Mouse (Mus musculus) B cell, adult 67 days (primary cell): Measurements from ENCODE around the gene Timm17b. TPM values are rescaled to one million over a fixed set of nuclear protein-coding genes. Genes with fewer than 3 reads are reported as not detected.

Source experiments
- total RNA-seq, 2 experiments: library from RNA; stranded (reverse); gene quantifications; 4 replicates each; pipeline ENCODE4 v1.2.4; 2023

Timm17b gene
- 10 to 100 TPM; 59.7 to 62.1 TPM for total RNA-seq

GRCm38 (mm10) chrX:7898880-7899874 lies at the start of gene Timm17b, which contains the start of gene Pqbp1:
Gene Timm17b, plus strand, starts transcription at chrX:7899357.
Gene Pqbp1, minus strand, starts transcription at chrX:7899269.

GRCm38 (mm10) chrX:7878007-7878419 lies 21.1 kb upstream of the Timm17b start, which contains the start of gene Pim2:
Gene Pim2, plus strand, starts transcription at chrX:7878262.

GRCm38 (mm10) chrX:7883841-7884567 lies 15.2 kb upstream of the Timm17b start, which contains the start of gene Slc35a2:
Gene Slc35a2, plus strand, starts transcription at chrX:7884028.

GRCm38 (mm10) chrX:7907735-7908134 lies 8.6 kb downstream of the Timm17b start, which contains the start of gene Gm10491:
Gene Gm10491, minus strand, starts transcription at chrX:7907835.

GRCm38 (mm10) chrX:7909242-7909641 lies 10.1 kb downstream of the Timm17b start, which contains the start of gene Gm10490:
Gene Gm10490, plus strand, starts transcription at chrX:7909542.

GRCm38 (mm10) chrX:7919601-7920383 lies 20.6 kb downstream of the Timm17b start, which contains the start of gene Pcsk1n:
Gene Pcsk1n, plus strand, starts transcription at chrX:7919822.

GRCm38 (mm10) chrX:7928270-7928790 lies 29.2 kb downstream of the Timm17b start, which contains the start of gene Eras:
Gene Eras, minus strand, starts transcription at chrX:7928607.

GRCm38 (mm10) chrX:7947108-7947899 lies 48.1 kb downstream of the Timm17b start, which contains the start of gene Hdac6:
Gene Hdac6, minus strand, starts transcription at chrX:7947889.

Other genes with a start within 250 kb of the Timm17b start
- gene Prickle3, start 242.1 kb upstream of the Timm17b start, total RNA-seq: 10 to 100 TPM; 34.3 to 35.7 TPM
- 100 to 1,000 TPM; 105 to 109 TPM for gene Plp2, start 228.0 kb upstream of the Timm17b start, total RNA-seq
- gene Magix, start 218.1 kb upstream of the Timm17b start, total RNA-seq: not detected
- 10 to 100 TPM; 52.4 to 61.9 TPM for gene Gpkow, start 202.2 kb upstream of the Timm17b start, total RNA-seq
- gene Wdr45, start 185.0 kb upstream of the Timm17b start, total RNA-seq: 10 to 100 TPM; 70.0 to 71.3 TPM
- not detected for gene Gm45208, start 177.1 kb upstream of the Timm17b start, total RNA-seq
- 10 to 100 TPM; 13.6 to 14.4 TPM for gene Praf2, start 170.9 kb upstream of the Timm17b start, total RNA-seq
- gene Ccdc120, start 148.5 kb upstream of the Timm17b start, total RNA-seq: not detected
- gene Tfe3, start 136.8 kb upstream of the Timm17b start, total RNA-seq: 10 to 100 TPM; 27.3 to 33.5 TPM
- gene Gripap1, start 109.6 kb upstream of the Timm17b start, total RNA-seq: 100 to 1,000 TPM; 274 to 300 TPM
- 1 to 10 TPM in 1 of 2 experiments, under 1 TPM in 1; 0.59 to 2.3 TPM for gene Kcnd1, start 77.1 kb upstream of the Timm17b start, total RNA-seq
- 100 to 1,000 TPM; 180 to 210 TPM for gene Otud5, start 58.0 kb upstream of the Timm17b start, total RNA-seq
- gene Pim2, start 21.1 kb upstream of the Timm17b start, total RNA-seq: 10 to 100 TPM; 35.7 to 59.2 TPM
- gene Slc35a2, start 15.3 kb upstream of the Timm17b start, total RNA-seq: 10 to 100 TPM; 30.9 to 34.8 TPM
- gene Pqbp1, start 88 bp upstream of the Timm17b start, total RNA-seq: 100 to 1,000 TPM; 121 to 128 TPM
- gene Gm10491, start 8.5 kb downstream of the Timm17b start, total RNA-seq: not detected
- not detected for gene Gm10490, start 10.2 kb downstream of the Timm17b start, total RNA-seq
- not detected for gene Pcsk1n, start 20.5 kb downstream of the Timm17b start, total RNA-seq
- not detected for gene Eras, start 29.2 kb downstream of the Timm17b start, total RNA-seq
- 10 to 100 TPM; 21.5 to 23.6 TPM for gene Hdac6, start 48.5 kb downstream of the Timm17b start, total RNA-seq
- gene Gata1, start 78.7 kb downstream of the Timm17b start, total RNA-seq: not detected
- not detected for gene Glod5, start 119.1 kb downstream of the Timm17b start, total RNA-seq
- gene Suv39h1, start 175.4 kb downstream of the Timm17b start, total RNA-seq: 10 to 100 TPM; 29.7 to 33.9 TPM
- 100 to 1,000 TPM; 133 to 139 TPM for gene Was, start 191.1 kb downstream of the Timm17b start, total RNA-seq
- gene Wdr13, start 233.5 kb downstream of the Timm17b start, total RNA-seq: 10 to 100 TPM; 33.3 to 45.5 TPM
- 100 to 1,000 TPM; 511 to 604 TPM for gene Rbm3, start 246.5 kb downstream of the Timm17b start, total RNA-seq